Mouse (Mus musculus) forebrain, embryonic 11.5 days (tissue): ENCODE data around the gene Ap3m1. TPM values are rescaled to one million over a fixed set of nuclear protein-coding genes. Genes with fewer than 3 reads are reported as not detected.

Source experiments
- ATAC-seq: fragments of 200-750 bp; cut with Nextera tagmentation; replicated peaks from 2 replicates; pipeline ENCODE4 v1.8.0; 2017; ENCODE audit warnings: moderate TSS enrichment; ENCODE audit not compliant: low FRiP score
- DNase-seq: peaks from one replicate; pipeline ENCODE4 v3.0.0-alpha.2; 2017; ENCODE audit warnings: low spot score
- H3K27ac ChIP-seq: fragments of 300-500 bp; sonication (generic); 2 replicates; pipeline ENCODE4 v1.5.1; 2014; ENCODE audit warnings: low read depth, low read length
- H3K27me3 ChIP-seq: fragments of 300-500 bp; sonication (generic); 2 replicates; pipeline ENCODE4 v1.6.1; 2014; ENCODE audit warnings: mild to moderate bottlenecking, low read length, mixed read lengths; ENCODE audit not compliant: control insufficient read depth, insufficient read depth
- H3K36me3 ChIP-seq: fragments of 300-500 bp; sonication (generic); 2 replicates; pipeline ENCODE4 v1.6.1; 2014; ENCODE audit warnings: mild to moderate bottlenecking, low read length, moderate library complexity, mixed read lengths; ENCODE audit not compliant: control insufficient read depth, insufficient read depth
- H3K4me1 ChIP-seq: fragments of 300-500 bp; sonication (generic); replicated peaks from 2 replicates; pipeline ENCODE4 v1.6.1; 2014; ENCODE audit warnings: low read length, mixed read lengths; ENCODE audit not compliant: control insufficient read depth, insufficient read depth
- H3K4me2 ChIP-seq: fragments of 300-500 bp; sonication (generic); 2 replicates; pipeline ENCODE4 v1.6.1; 2014; ENCODE audit warnings: low read depth, mild to moderate bottlenecking, low read length, moderate library complexity, mixed read lengths; ENCODE audit not compliant: severe bottlenecking
- H3K4me3 ChIP-seq: fragments of 300-500 bp; sonication (generic); 2 replicates; pipeline ENCODE4 v1.5.1; 2014; ENCODE audit warnings: low read depth, low read length
- H3K9ac ChIP-seq: fragments of 300-500 bp; sonication (generic); 2 replicates; pipeline ENCODE4 v1.6.1; 2014; ENCODE audit warnings: low read length
- H3K9me3 ChIP-seq: fragments of 300-500 bp; sonication (generic); 2 replicates; pipeline ENCODE4 v1.6.1; 2016; ENCODE audit warnings: low read length, mixed read lengths; ENCODE audit not compliant: control insufficient read depth
- WGBS: fragments of 180-500 bp; shearing (Covaris S2); extraction: QIAGEN DNeasy Blood & Tissue Kit; methylation state at CpG from one replicate; pipeline ENCODE4 v1.1.7; 2014; 5-methylcytosine and 5-hydroxymethylcytosine counted together
- polyA plus RNA-seq: library from polyadenylated mRNA; unstranded; fragments of >200 nt; fragmentation: Nextera tagmentation; extraction: Ambion mirVana; gene quantifications from 2 replicates; pipeline ENCODE4 v1.2.1, GENCODE M21; 2014

Gene Ap3m1
- polyA plus RNA-seq, 1 experiment from 2014 or later = 120 TPM

GRCm38 (mm10) chr14:21088731-21089130, 36.4 kb upstream of the Ap3m1 start:
- Histone ChIP-seq H3K36me3 (no peaks in the 10 kb centered on the region), H3K9ac (no peak overlapping the region), H3K27ac (no peak overlapping the region), H3K9me3 (no peaks in the 10 kb centered on the region), H3K4me1 (no peaks in the 10 kb centered on the region; the same call in 1 of the 2 replicates), H3K27me3 (no peaks in the 10 kb centered on the region), H3K4me2 (no peak overlapping the region), H3K4me3 (no peak overlapping the region)
- no peak for ATAC-seq
- DNase-seq = no peak
- 42% methylated on average over 3 of the region's 3 CpGs for WGBS

DNA sequence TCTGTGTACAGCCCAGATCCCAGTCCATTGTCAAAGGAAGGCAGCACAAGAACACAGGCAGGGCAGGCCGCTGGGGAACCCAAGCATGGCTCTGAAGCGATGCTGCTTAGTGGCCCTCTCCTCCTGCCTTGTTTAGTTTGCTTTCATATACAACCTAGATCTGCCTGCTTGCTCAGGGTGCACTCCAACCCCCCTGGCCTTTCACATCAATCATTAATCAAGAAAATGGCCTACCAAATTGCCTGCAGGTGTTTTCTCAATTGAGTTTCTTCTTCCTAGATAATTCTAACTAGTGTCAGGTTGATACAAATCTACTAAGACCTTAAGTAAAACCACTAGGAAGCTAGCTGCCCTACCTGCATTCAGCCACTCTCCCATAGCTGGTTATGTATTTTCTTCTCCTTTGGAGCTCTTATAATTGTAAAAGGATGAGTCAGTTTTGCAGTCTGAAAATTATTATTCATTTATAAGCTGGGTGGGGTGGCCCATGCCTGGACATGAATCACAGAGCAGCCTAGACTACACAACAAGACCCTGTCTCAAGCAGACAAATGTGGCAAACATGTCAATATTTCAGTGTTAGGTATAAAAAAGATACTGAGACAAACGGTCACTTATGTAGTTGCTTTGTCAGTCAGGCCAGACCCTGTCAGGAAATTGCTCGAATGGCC, 35.2 kb upstream of the Ap3m1 start:
- no peak overlapping the region for H3K4me3 ChIP-seq
- ATAC-seq = no peak
- DNase-seq = no peak
- H3K36me3 ChIP-seq = no peaks in the 10 kb centered on the region
- no peaks in the 10 kb centered on the region for H3K27me3 ChIP-seq
- no peaks in the 10 kb centered on the region for H3K9me3 ChIP-seq
- no peaks in the 10 kb centered on the region; the same call in 1 of the 2 replicates for H3K4me1 ChIP-seq
- WGBS = 68% methylated on average over 4 of the region's 4 CpGs
- H3K9ac ChIP-seq = peak overlapping the region; percentile 17; the same call in 1 of the 2 replicates
- H3K27ac ChIP-seq = 0 out of 2 replicates have a peak overlapping the region, but pooled peaks have one; percentile 12
- H3K4me2 ChIP-seq = no peak overlapping the region

DNA sequence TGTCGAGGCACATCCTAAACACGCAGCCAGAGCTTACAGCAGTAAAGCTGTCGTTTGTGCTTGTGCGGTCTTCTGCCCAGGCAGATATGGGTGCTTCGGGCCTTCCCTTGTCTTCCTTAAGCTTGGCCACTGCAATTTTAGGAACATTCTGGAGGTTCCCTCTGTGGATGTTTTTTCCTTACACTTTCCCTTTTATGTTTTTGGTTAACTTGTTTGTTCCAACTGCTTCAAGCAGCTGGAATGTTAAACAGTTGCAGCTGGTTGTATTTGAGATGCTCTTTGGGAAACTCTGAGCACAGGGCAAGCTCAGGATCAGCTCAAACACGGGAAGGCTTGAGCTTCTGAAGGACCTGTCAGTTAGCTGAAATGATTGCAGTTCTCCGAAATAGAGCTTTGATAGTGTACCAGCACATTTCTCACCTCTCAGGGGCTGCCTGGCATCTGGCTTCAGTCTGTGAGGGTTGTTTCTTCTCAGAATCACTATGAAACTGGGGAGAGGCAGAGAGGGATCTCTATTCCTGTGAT, 34.6 kb upstream of the Ap3m1 start:
- peak overlapping the region; percentile 17; the same call in 1 of the 2 replicates for H3K9ac ChIP-seq
- ATAC-seq (no peak), DNase-seq (no peak)
- no peaks in the 10 kb centered on the region; the same call in 1 of the 2 replicates for H3K4me1 ChIP-seq
- no peak overlapping the region for H3K4me3 ChIP-seq
- no peaks in the 10 kb centered on the region for H3K9me3 ChIP-seq
- 65% methylated on average over 7 of the region's 7 CpGs for WGBS
- no peaks in the 10 kb centered on the region for H3K27me3 ChIP-seq
- H3K27ac ChIP-seq = 0 out of 2 replicates have a peak overlapping the region, but pooled peaks have one; percentile 12
- no peak overlapping the region for H3K4me2 ChIP-seq
- no peaks in the 10 kb centered on the region for H3K36me3 ChIP-seq

DNA sequence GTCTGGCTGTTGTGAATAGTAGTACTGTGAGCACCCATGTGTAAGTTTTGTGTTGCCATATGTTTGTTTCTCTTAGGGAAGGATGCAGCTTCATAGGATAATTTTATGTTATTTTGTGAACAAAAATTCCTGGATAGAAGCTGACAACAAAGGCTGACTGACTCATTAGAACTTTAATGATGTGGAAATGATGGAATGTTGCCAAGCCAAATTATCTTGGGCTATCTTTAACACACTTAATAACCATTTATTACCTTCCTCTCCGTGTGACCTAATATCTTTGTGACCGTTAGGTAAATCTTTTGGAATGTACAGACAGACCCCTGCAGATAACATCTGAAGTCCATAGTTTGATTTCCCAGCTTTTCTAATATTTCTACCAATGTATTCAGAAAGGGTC, 33.8 kb upstream of the Ap3m1 start:
- DNase-seq = no peak
- 64% methylated on average over 2 of the region's 2 CpGs for WGBS
- no peaks in the 10 kb centered on the region; the same call in 1 of the 2 replicates for H3K4me1 ChIP-seq
- H3K4me2 ChIP-seq = no peak overlapping the region
- no peak overlapping the region for H3K27ac ChIP-seq
- H3K4me3 ChIP-seq = no peak overlapping the region
- no peaks in the 10 kb centered on the region for H3K36me3 ChIP-seq
- ATAC-seq = no peak
- H3K9me3 ChIP-seq = no peaks in the 10 kb centered on the region
- no peaks in the 10 kb centered on the region for H3K27me3 ChIP-seq
- no peak overlapping the region for H3K9ac ChIP-seq

- DNase-seq (no peak), ATAC-seq (no peak)
- Histone ChIP-seq H3K27me3 (no peaks in the 10 kb centered on the region), H3K36me3 (no peaks in the 10 kb centered on the region), H3K4me2 (no peak overlapping the region), H3K27ac (no peak overlapping the region), H3K9ac (no peak overlapping the region), H3K4me1 (no peaks in the 10 kb centered on the region; the same call in 1 of the 2 replicates), H3K4me3 (no peak overlapping the region), H3K9me3 (no peaks in the 10 kb centered on the region)
- 87% methylated on average over 5 of the region's 5 CpGs for WGBS
Measured at GRCm38 (mm10) chr14:21085666-21086065, 33.4 kb upstream of the Ap3m1 start.

DNA sequence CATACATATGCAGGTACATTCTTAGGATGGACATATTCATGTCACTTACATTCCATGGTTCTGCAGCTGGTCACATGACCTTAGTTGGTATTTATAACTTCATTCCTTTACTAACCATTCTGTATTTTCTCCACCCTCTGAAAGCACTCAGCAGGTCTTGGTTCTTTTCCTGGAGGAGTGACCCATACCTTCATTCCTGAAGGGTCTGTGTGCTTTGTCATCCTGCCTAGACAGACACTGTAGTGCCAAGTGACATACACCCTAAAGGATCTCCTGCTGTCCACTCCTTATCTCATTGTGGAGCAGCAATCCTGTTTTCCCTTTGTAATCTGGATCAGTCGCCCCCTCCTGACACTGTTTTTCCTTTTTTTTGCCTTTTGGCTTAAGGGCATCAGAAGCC, 30.5 kb upstream of the Ap3m1 start:
- Histone ChIP-seq H3K27ac (no peak overlapping the region), H3K4me1 (no peaks in the 10 kb centered on the region; the same call in 1 of the 2 replicates), H3K4me2 (no peak overlapping the region), H3K27me3 (no peaks in the 10 kb centered on the region), H3K9ac (no peak overlapping the region), H3K9me3 (no peaks in the 10 kb centered on the region), H3K36me3 (no peaks in the 10 kb centered on the region), H3K4me3 (no peak overlapping the region)
- DNase-seq (no peak), ATAC-seq (no peak)
- WGBS = 62% methylated on average over 1 of the region's 1 CpGs

- no peak overlapping the region for H3K27ac ChIP-seq
- H3K9me3 ChIP-seq = no peaks in the 10 kb centered on the region
- no peak overlapping the region for H3K4me2 ChIP-seq
- H3K27me3 ChIP-seq = no peaks in the 10 kb centered on the region
- H3K9ac ChIP-seq = no peak overlapping the region
- H3K4me1 ChIP-seq = no peaks in the 10 kb centered on the region
- ATAC-seq = no peak
- no peak overlapping the region for H3K4me3 ChIP-seq
- no peaks in the 10 kb centered on the region for H3K36me3 ChIP-seq
- no peak for DNase-seq
Measured at GRCm38 (mm10) chr14:21078511-21078910, 26.2 kb upstream of the Ap3m1 start.

DNA sequence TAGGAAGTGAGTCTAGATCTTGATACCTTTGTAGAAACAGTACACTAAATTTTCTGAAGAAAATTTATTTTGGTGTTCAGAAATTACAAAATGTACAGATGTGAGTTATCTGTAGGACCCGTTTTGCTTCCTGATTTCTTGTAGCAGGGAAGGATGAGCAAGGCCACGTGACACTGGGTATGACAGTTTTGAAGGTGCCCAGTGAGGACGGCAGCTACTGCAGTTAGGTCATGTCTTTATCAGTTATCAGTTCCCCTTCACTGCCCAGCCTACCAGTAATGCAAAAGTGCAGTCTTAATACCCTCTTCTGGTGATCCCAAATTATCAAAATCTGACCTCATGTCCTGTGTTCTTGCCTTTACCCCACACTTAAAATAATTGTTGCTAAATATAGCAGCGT, 25.6 kb upstream of the Ap3m1 start:
- Histone ChIP-seq H3K36me3 (no peaks in the 10 kb centered on the region), H3K4me1 (no peaks in the 10 kb centered on the region), H3K4me2 (no peak overlapping the region), H3K27ac (no peak overlapping the region), H3K9ac (no peak overlapping the region), H3K9me3 (no peaks in the 10 kb centered on the region), H3K27me3 (no peaks in the 10 kb centered on the region), H3K4me3 (no peak overlapping the region)
- ATAC-seq (no peak), DNase-seq (no peak)
- 90% methylated on average over 4 of the region's 4 CpGs for WGBS
